Mouse (Mus musculus) spleen, adult 2 months (tissue): Measurements from ENCODE around the gene Ptprn2. TPM values are rescaled to one million over a fixed set of nuclear protein-coding genes. Genes with fewer than 3 reads are reported as not detected.

ENCODE experiments used
- DNase-seq, 2 experiments: peaks; one replicate each; pipeline versions ENCODE4 v3.0.0 to v3.0.0-alpha.2; 2012 to 2021; ENCODE audit warnings: low spot score in 2 of 2, low read depth in 1 of 2
- H3K27ac ChIP-seq: fragments of 200-500 bp; 2 replicates; pipeline ENCODE4 v1.5.1; 2012; ENCODE audit warnings: low read length, inconsistent platforms; ENCODE audit not compliant: insufficient read depth
- H3K27me3 ChIP-seq: fragments of 200-500 bp; 2 replicates; pipeline ENCODE4 v1.6.1; 2012; ENCODE audit warnings: mild to moderate bottlenecking, moderate library complexity, low read length, inconsistent platforms; ENCODE audit not compliant: control insufficient read depth, insufficient read depth
- H3K36me3 ChIP-seq: fragments of 200-500 bp; 2 replicates; pipeline ENCODE4 v1.6.1; 2012; ENCODE audit warnings: mild to moderate bottlenecking, low read length, inconsistent platforms; ENCODE audit not compliant: control insufficient read depth, insufficient read depth
- H3K4me1 ChIP-seq: fragments of 200-500 bp; 2 replicates; pipeline ENCODE4 v1.6.1; 2011; ENCODE audit warnings: inconsistent platforms; ENCODE audit not compliant: control insufficient read depth, insufficient read depth, insufficient read length
- H3K4me3 ChIP-seq: fragments of 200-500 bp; 2 replicates; pipeline ENCODE4 v1.5.1; 2011; ENCODE audit warnings: mild to moderate bottlenecking, inconsistent platforms; ENCODE audit not compliant: insufficient read depth, insufficient read length; ENCODE audit errors: extremely low read depth
- CTCF ChIP-seq: fragments of 200-500 bp; IDR thresholded peaks from 2 replicates; pipeline ENCODE4 v1.5.1; 2011; ENCODE audit warnings: mild to moderate bottlenecking, inconsistent platforms; ENCODE audit not compliant: insufficient read depth, insufficient read length, insufficient replicate concordance; ENCODE audit errors: extremely low read depth
- POLR2A ChIP-seq: fragments of 200-500 bp; IDR thresholded peaks from 2 replicates; pipeline ENCODE4 v1.6.1; 2011; ENCODE audit warnings: low read depth, low read length, inconsistent platforms
- WGBS: fragments of 180-500 bp; shearing (Covaris S2); methylation state at CpG from one replicate; pipeline ENCODE4 v1.1.7; 2018; 5-methylcytosine and 5-hydroxymethylcytosine counted together
- polyA plus RNA-seq: library from polyadenylated mRNA; depleted of rRNA; stranded (reverse); fragments of >200 nt; gene quantifications from 2 replicates; pipeline ENCODE4 v1.2.3, GENCODE M21; 2012

Gene Ptprn2
- polyA plus RNA-seq, 1 experiment, result 0.96 TPM

- WGBS, result 92% methylated on average over 15 of the region's 15 CpGs
- TF ChIP-seq POLR2A, result no peak
- no peak for TF ChIP-seq CTCF
- Histone ChIP-seq H3K27ac (no peak overlapping the region), H3K4me3 (no peak overlapping the region), H3K4me1 (no peaks in the 10 kb centered on the region), H3K27me3 (no peaks in the 10 kb centered on the region), H3K36me3 (no peaks in the 10 kb centered on the region)
- no peak for DNase-seq
These were observed 689.7 kb downstream of the Ptprn2 start for GRCm38 (mm10) chr12:117175072-117175681.

GRCm38 (mm10) chr12:117176259-117176823 is 690.8 kb downstream of the Ptprn2 start:
- Histone ChIP-seq H3K27ac (no peak overlapping the region), H3K4me3 (no peak overlapping the region), H3K4me1 (no peaks in the 10 kb centered on the region), H3K27me3 (no peaks in the 10 kb centered on the region), H3K36me3 (no peaks in the 10 kb centered on the region)
- DNase-seq, result no peak
- TF ChIP-seq CTCF, result no peak
- no peak for TF ChIP-seq POLR2A
- WGBS, result 91% methylated on average over 13 of the region's 13 CpGs

- no peak for TF ChIP-seq CTCF
- TF ChIP-seq POLR2A, result no peak
- Histone ChIP-seq H3K36me3 (no peaks in the 10 kb centered on the region), H3K4me3 (no peak overlapping the region), H3K27me3 (no peaks in the 10 kb centered on the region), H3K4me1 (no peaks in the 10 kb centered on the region), H3K27ac (no peak overlapping the region)
- DNase-seq, result no peak
- WGBS, result 82% methylated on average over 3 of the region's 3 CpGs
These were observed 701.6 kb downstream of the Ptprn2 start for GRCm38 (mm10) chr12:117187167-117187566.

GRCm38 (mm10) chr12:117192001-117192400 is 706.5 kb downstream of the Ptprn2 start:
- Histone ChIP-seq H3K27ac (no peak overlapping the region), H3K4me3 (no peak overlapping the region), H3K27me3 (no peaks in the 10 kb centered on the region), H3K4me1 (no peaks in the 10 kb centered on the region), H3K36me3 (no peaks in the 10 kb centered on the region)
- no peak for TF ChIP-seq POLR2A
- TF ChIP-seq CTCF, result no peak
- WGBS, result 90% methylated on average over 4 of the region's 4 CpGs
- no peak for DNase-seq

- DNase-seq, result no peak
- H3K27me3 ChIP-seq, result no peaks in the 10 kb centered on the region
- H3K4me1 ChIP-seq, result no peaks in the 10 kb centered on the region
- no peak overlapping the region for H3K27ac ChIP-seq
- TF ChIP-seq POLR2A (no peak), CTCF (no peak)
- H3K4me3 ChIP-seq, result no peak overlapping the region
- no peaks in the 10 kb centered on the region for H3K36me3 ChIP-seq
- 47% methylated on average over 12 of the region's 12 CpGs for WGBS
These were observed 711.4 kb downstream of the Ptprn2 start for GRCm38 (mm10) chr12:117196721-117197425.

- no peak overlapping the region for H3K4me3 ChIP-seq
- H3K4me1 ChIP-seq, result no peaks in the 10 kb centered on the region
- no peaks in the 10 kb centered on the region for H3K27me3 ChIP-seq
- no peak overlapping the region for H3K27ac ChIP-seq
- TF ChIP-seq POLR2A (no peak), CTCF (no peak)
- no peaks in the 10 kb centered on the region for H3K36me3 ChIP-seq
- no peak for DNase-seq
- WGBS, result 87% methylated on average over 8 of the region's 8 CpGs
These were observed 712.6 kb downstream of the Ptprn2 start for GRCm38 (mm10) chr12:117198093-117198492.

- Histone ChIP-seq H3K4me1 (no peaks in the 10 kb centered on the region), H3K27ac (no peak overlapping the region), H3K36me3 (no peaks in the 10 kb centered on the region), H3K27me3 (no peaks in the 10 kb centered on the region), H3K4me3 (no peak overlapping the region)
- WGBS, result 39% methylated on average over 9 of the region's 9 CpGs
- no peak for TF ChIP-seq POLR2A
- TF ChIP-seq CTCF, result no peak
- no peak for DNase-seq
These were observed 714.6 kb downstream of the Ptprn2 start for GRCm38 (mm10) chr12:117200117-117200516.
